Mouse (Mus musculus): ENCODE measurements around the gene Arhgap1. TPM values are rescaled to one million over a fixed set of nuclear protein-coding genes. Genes with fewer than 3 reads are reported as not detected.
A peak's percentile ranks its signal among the peaks of the same experiment; 100 is the strongest.

Gene Arhgap1
- polyA plus RNA-seq, 2 experiments, result 105 to 121 TPM

GRCm38 (mm10) chr2:91706456-91706855, 56.8 kb downstream of the Arhgap1 start:
- H3K27me3 ChIP-seq (ENCODE audit: control insufficient read depth, insufficient read depth, low read length), result no peaks in the 10 kb centered on the region
- H3K9ac ChIP-seq (ENCODE audit: low read depth, low read length, severe bottlenecking), result no peak overlapping the region
- ATAC-seq (ENCODE audit: low FRiP score, low read depth) (no peak), DNase-seq (ENCODE audit: low spot score) (no peak)
- H3K4me3 ChIP-seq (replicated peaks; ENCODE audit: low read length), result no peak overlapping the region
- H3K9me3 ChIP-seq (ENCODE audit: control insufficient read depth, low read length), result no peaks in the 10 kb centered on the region
- H3K4me1 ChIP-seq (ENCODE audit: control insufficient read depth, insufficient read depth, low read length), result peaks cover under 1% of the 10 kb centered on the region
- no peak overlapping the region for H3K27ac ChIP-seq (replicated peaks; ENCODE audit: low read depth, low read length)
- TF ChIP-seq POLR2A (IDR thresholded peaks at IDR 0.05; ENCODE audit: borderline replicate concordance, extremely low read depth, insufficient read depth, insufficient read length), result no peak
- H3K36me3 ChIP-seq (ENCODE audit: control insufficient read depth, insufficient read depth, low read length), result no peaks in the 10 kb centered on the region
- no peak overlapping the region for H3K4me2 ChIP-seq (replicated peaks; ENCODE audit: low read depth, low read length, severe bottlenecking)

GRCm38 (mm10) chr2:91708361-91708760, 58.7 kb downstream of the Arhgap1 start:
- WGBS, result 95% methylated on average over 6 of the region's 6 CpGs
- Histone ChIP-seq H3K4me1 (ENCODE audit: control insufficient read depth, insufficient read depth, low read length) (peaks cover 6% of the 10 kb centered on the region), H3K4me2 (replicated peaks; ENCODE audit: low read depth, low read length, severe bottlenecking) (no peak overlapping the region), H3K4me3 (replicated peaks; ENCODE audit: low read length) (no peak overlapping the region), H3K9ac (ENCODE audit: low read depth, low read length, severe bottlenecking) (no peak overlapping the region), H3K9me3 (ENCODE audit: control insufficient read depth, low read length) (no peaks in the 10 kb centered on the region), H3K27me3 (ENCODE audit: control insufficient read depth, insufficient read depth, low read length) (no peaks in the 10 kb centered on the region), H3K27ac (replicated peaks; ENCODE audit: low read depth, low read length) (no peak overlapping the region), H3K36me3 (ENCODE audit: control insufficient read depth, insufficient read depth, low read length) (peaks cover 4% of the 10 kb centered on the region; the same call in 1 of the 2 replicates)
- TF ChIP-seq POLR2A (IDR thresholded peaks at IDR 0.05; ENCODE audit: borderline replicate concordance, extremely low read depth, insufficient read depth, insufficient read length), result no peak
- no peak for DNase-seq (ENCODE audit: low spot score)
- no peak for ATAC-seq (ENCODE audit: low FRiP score, low read depth)

GRCm38 (mm10) chr2:91710272-91711234, 60.9 kb downstream of the Arhgap1 start, which contains the start of the genes Atg13 and Harbi1:
Atg13 (minus strand) TSS chr2:91710576.
Harbi1 (plus strand) TSS chr2:91710852.
- DNase-seq (ENCODE audit: low spot score) (peak; percentile 91), ATAC-seq (ENCODE audit: low FRiP score, low read depth) (peak; percentile 98)
- Histone ChIP-seq H3K4me1 (ENCODE audit: control insufficient read depth, insufficient read depth, low read length) (peaks cover 6% of the 10 kb centered on the region), H3K4me2 (replicated peaks; ENCODE audit: low read depth, low read length, severe bottlenecking) (peak within 1 kb of the TSS; percentile 79), H3K4me3 (replicated peaks; ENCODE audit: low read length) (peak within 1 kb of the TSS; percentile 96), H3K27me3 (ENCODE audit: control insufficient read depth, insufficient read depth, low read length) (no peaks in the 10 kb centered on the region), H3K27ac (replicated peaks; ENCODE audit: low read depth, low read length) (peak within 1 kb of the TSS; percentile 81), H3K36me3 (ENCODE audit: control insufficient read depth, insufficient read depth, low read length) (peaks cover 4% of the 10 kb centered on the region; the same call in 1 of the 2 replicates), H3K9ac (ENCODE audit: low read depth, low read length, severe bottlenecking) (peak within 1 kb of the TSS; percentile 85), H3K9me3 (ENCODE audit: control insufficient read depth, low read length) (no peaks in the 10 kb centered on the region)
- under 1% methylated on average over 66 of the region's 66 CpGs for WGBS
- TF ChIP-seq POLR2A (IDR thresholded peaks at IDR 0.05; ENCODE audit: borderline replicate concordance, extremely low read depth, insufficient read depth, insufficient read length), result peak; percentile 85; the same call in 1 of the 2 replicates

- no peak for TF ChIP-seq POLR2A (IDR thresholded peaks at IDR 0.05; ENCODE audit: borderline replicate concordance, extremely low read depth, insufficient read depth, insufficient read length)
- Histone ChIP-seq H3K27ac (replicated peaks; ENCODE audit: low read depth, low read length) (peak overlapping the region; percentile 81), H3K27me3 (ENCODE audit: control insufficient read depth, insufficient read depth, low read length) (no peaks in the 10 kb centered on the region), H3K4me1 (ENCODE audit: control insufficient read depth, insufficient read depth, low read length) (peaks cover 6% of the 10 kb centered on the region), H3K9me3 (ENCODE audit: control insufficient read depth, low read length) (no peaks in the 10 kb centered on the region), H3K9ac (ENCODE audit: low read depth, low read length, severe bottlenecking) (peak overlapping the region; percentile 85), H3K4me3 (replicated peaks; ENCODE audit: low read length) (peak overlapping the region; percentile 96), H3K4me2 (replicated peaks; ENCODE audit: low read depth, low read length, severe bottlenecking) (peak overlapping the region; percentile 79), H3K36me3 (ENCODE audit: control insufficient read depth, insufficient read depth, low read length) (peaks cover 4% of the 10 kb centered on the region; the same call in 1 of the 2 replicates)
- ATAC-seq (ENCODE audit: low FRiP score, low read depth) (no peak), DNase-seq (ENCODE audit: low spot score) (peak; percentile 6)
- 4% methylated on average over 8 of the region's 8 CpGs for WGBS
Observed at GRCm38 (mm10) chr2:91711256-91711925, 61.7 kb downstream of the Arhgap1 start.

GRCm38 (mm10) chr2:91714921-91715320, 65.3 kb downstream of the Arhgap1 start:
- DNase-seq (ENCODE audit: low spot score) (no peak), ATAC-seq (ENCODE audit: low FRiP score, low read depth) (no peak)
- no peak overlapping the region for H3K4me3 ChIP-seq (replicated peaks; ENCODE audit: low read length)
- no peak for TF ChIP-seq POLR2A (IDR thresholded peaks at IDR 0.05; ENCODE audit: borderline replicate concordance, extremely low read depth, insufficient read depth, insufficient read length)
- no peaks in the 10 kb centered on the region for H3K9me3 ChIP-seq (ENCODE audit: control insufficient read depth, low read length)
- no peak overlapping the region for H3K27ac ChIP-seq (replicated peaks; ENCODE audit: low read depth, low read length)
- H3K36me3 ChIP-seq (ENCODE audit: control insufficient read depth, insufficient read depth, low read length), result peaks cover 9% of the 10 kb centered on the region; the same call in 1 of the 2 replicates
- H3K4me1 ChIP-seq (ENCODE audit: control insufficient read depth, insufficient read depth, low read length), result peaks cover 6% of the 10 kb centered on the region; the same call in 1 of the 2 replicates
- WGBS, result 88% methylated on average over 1 of the region's 1 CpGs
- H3K9ac ChIP-seq (ENCODE audit: low read depth, low read length, severe bottlenecking), result no peak overlapping the region
- no peaks in the 10 kb centered on the region for H3K27me3 ChIP-seq (ENCODE audit: control insufficient read depth, insufficient read depth, low read length)
- no peak overlapping the region for H3K4me2 ChIP-seq (replicated peaks; ENCODE audit: low read depth, low read length, severe bottlenecking)
